Mouse (Mus musculus): ENCODE data around the gene Msrb3. TPM values are rescaled to one million over a fixed set of nuclear protein-coding genes. Genes with fewer than 3 reads are reported as not detected.

Gene Msrb3
- polyA plus RNA-seq, 1 experiment from 2014 or later, result 1.2 TPM

DNA sequence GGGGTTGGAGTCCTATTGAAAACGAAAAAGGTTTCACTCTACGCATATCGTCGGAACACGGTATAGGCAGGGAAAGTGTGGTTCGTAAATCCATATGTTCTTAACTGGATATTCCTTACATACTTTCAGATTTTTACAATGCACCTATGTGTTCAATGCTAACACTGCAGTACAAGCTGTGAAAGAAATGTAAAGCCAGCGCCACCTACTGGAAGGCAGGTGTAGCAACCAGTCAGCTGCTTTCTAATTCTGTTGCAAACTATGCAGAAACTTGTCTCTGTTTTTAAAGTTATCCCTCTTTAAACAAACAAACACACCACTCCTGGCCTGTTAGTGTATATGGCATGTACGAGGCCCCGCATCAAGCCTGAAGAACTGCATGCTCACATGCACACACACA is 34.5 kb downstream of the Msrb3 start:
- DNase-seq (peak; percentile 91), ATAC-seq (ENCODE audit: low FRiP score, low TSS enrichment) (no peak)
- no peaks in the 10 kb centered on the region for H3K9me3 ChIP-seq (ENCODE audit: control insufficient read depth, low read length)
- H3K27me3 ChIP-seq (ENCODE audit: control insufficient read depth, insufficient read depth, low read length), result no peaks in the 10 kb centered on the region
- H3K9ac ChIP-seq (replicated peaks; ENCODE audit: low read length), result no peak overlapping the region
- no peak overlapping the region for H3K27ac ChIP-seq (replicated peaks; ENCODE audit: low read depth, low read length)
- no peak overlapping the region for H3K4me2 ChIP-seq (ENCODE audit: low read length)
- 33% methylated on average over 9 of the region's 9 CpGs for WGBS
- H3K4me1 ChIP-seq (ENCODE audit: control insufficient read depth, insufficient read depth, low read length), result no peaks in the 10 kb centered on the region
- H3K36me3 ChIP-seq (ENCODE audit: control insufficient read depth, insufficient read depth, low read length), result no peaks in the 10 kb centered on the region
- H3K4me3 ChIP-seq (replicated peaks; ENCODE audit: low read depth, low read length), result no peak overlapping the region

DNA sequence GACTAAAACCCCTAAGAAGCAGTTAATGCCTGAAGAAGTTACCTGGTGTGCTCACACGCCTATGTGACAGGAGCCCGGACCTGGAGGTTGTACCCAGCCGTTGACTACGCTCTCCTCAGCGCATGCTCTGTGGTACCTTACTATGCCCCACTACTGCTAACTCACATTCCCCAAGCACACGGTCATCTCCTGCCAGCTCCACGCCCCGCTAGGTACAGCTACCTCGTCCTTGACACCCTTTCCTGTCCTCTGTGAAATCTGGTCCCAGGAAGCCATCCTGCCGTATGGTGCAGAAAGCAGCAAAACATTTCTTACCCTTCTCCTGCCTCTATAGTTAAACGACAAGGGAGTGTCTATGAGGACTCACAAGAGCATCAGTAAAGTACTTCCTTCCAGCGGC is 37.2 kb downstream of the Msrb3 start:
- DNase-seq (no peak), ATAC-seq (ENCODE audit: low FRiP score, low TSS enrichment) (no peak)
- no peak overlapping the region for H3K4me3 ChIP-seq (replicated peaks; ENCODE audit: low read depth, low read length)
- H3K27me3 ChIP-seq (ENCODE audit: control insufficient read depth, insufficient read depth, low read length), result no peaks in the 10 kb centered on the region
- no peak overlapping the region for H3K4me2 ChIP-seq (ENCODE audit: low read length)
- no peak overlapping the region for H3K27ac ChIP-seq (replicated peaks; ENCODE audit: low read depth, low read length)
- 95% methylated on average over 12 of the region's 12 CpGs for WGBS
- H3K9me3 ChIP-seq (ENCODE audit: control insufficient read depth, low read length), result no peaks in the 10 kb centered on the region
- H3K9ac ChIP-seq (replicated peaks; ENCODE audit: low read length), result no peak overlapping the region
- no peaks in the 10 kb centered on the region for H3K36me3 ChIP-seq (ENCODE audit: control insufficient read depth, insufficient read depth, low read length)
- no peaks in the 10 kb centered on the region for H3K4me1 ChIP-seq (ENCODE audit: control insufficient read depth, insufficient read depth, low read length)

DNA sequence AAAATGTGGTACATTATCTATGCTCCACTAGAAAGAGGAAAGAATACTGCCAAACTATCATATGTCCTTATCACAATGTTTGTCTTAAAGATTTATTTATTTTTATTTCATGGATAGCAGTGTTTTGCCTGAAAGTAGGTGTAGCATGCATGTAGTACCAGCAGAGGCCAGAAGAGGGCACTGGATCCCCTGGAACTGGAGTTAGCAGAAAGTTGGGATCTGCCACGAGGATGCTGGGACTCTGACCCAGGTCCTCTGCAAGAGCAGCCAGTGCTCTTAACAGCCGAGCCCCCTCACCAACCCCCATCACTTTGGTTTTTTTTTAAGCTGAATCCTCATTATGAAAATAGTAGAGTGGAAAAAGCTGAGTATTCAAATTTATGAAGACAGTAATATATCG is 37.7 kb downstream of the Msrb3 start:
- 82% methylated on average over 3 of the region's 3 CpGs for WGBS
- DNase-seq, result no peak

DNA sequence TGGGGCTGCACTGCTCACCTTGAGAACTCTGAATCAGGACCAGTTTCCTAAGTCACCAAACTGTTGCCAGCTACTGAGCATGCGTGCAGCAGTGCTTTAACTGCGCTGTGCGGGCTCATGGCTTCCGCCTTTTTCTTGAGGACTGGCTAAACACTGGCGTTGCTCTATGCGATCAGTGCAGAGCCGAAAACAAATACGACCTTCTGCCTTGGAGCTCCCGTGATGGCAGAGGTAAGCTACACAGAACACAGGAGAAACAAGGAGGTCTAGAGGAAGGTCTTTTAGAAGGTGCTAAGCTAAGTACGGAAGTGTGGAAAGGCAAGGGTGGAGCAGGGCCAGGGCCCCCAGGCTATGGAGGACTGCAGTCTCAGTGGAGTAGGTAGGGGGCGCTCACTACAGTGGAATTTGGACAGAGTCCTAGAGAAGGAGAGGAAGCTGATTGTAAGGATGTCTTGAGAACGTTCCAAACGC is 41.3 kb downstream of the Msrb3 start:
- 39% methylated on average over 13 of the region's 13 CpGs for WGBS
- H3K9ac ChIP-seq (replicated peaks; ENCODE audit: low read length), result no peak overlapping the region
- no peaks in the 10 kb centered on the region for H3K27me3 ChIP-seq (ENCODE audit: control insufficient read depth, insufficient read depth, low read length)
- H3K9me3 ChIP-seq (ENCODE audit: control insufficient read depth, low read length), result no peaks in the 10 kb centered on the region
- H3K4me2 ChIP-seq (ENCODE audit: low read length), result peak overlapping the region; percentile 46
- no peak overlapping the region for H3K27ac ChIP-seq (replicated peaks; ENCODE audit: low read depth, low read length)
- DNase-seq (peak; percentile 78), ATAC-seq (ENCODE audit: low FRiP score, low TSS enrichment) (no peak)
- peak overlapping the region; percentile 18; the same call in 1 of the 2 replicates for H3K4me3 ChIP-seq (replicated peaks; ENCODE audit: low read depth, low read length)
- H3K4me1 ChIP-seq (ENCODE audit: control insufficient read depth, insufficient read depth, low read length), result no peaks in the 10 kb centered on the region
- no peaks in the 10 kb centered on the region for H3K36me3 ChIP-seq (ENCODE audit: control insufficient read depth, insufficient read depth, low read length)

More for the DNA sequence above, 37.7 kb downstream of the Msrb3 start:
- no peak for ATAC-seq (ENCODE audit: low FRiP score, low TSS enrichment)
- Histone ChIP-seq H3K27ac (replicated peaks; ENCODE audit: low read depth, low read length) (no peak overlapping the region), H3K9me3 (ENCODE audit: control insufficient read depth, low read length) (no peaks in the 10 kb centered on the region), H3K4me3 (replicated peaks; ENCODE audit: low read depth, low read length) (no peak overlapping the region), H3K36me3 (ENCODE audit: control insufficient read depth, insufficient read depth, low read length) (no peaks in the 10 kb centered on the region), H3K4me1 (ENCODE audit: control insufficient read depth, insufficient read depth, low read length) (no peaks in the 10 kb centered on the region), H3K9ac (replicated peaks; ENCODE audit: low read length) (no peak overlapping the region), H3K27me3 (ENCODE audit: control insufficient read depth, insufficient read depth, low read length) (no peaks in the 10 kb centered on the region), H3K4me2 (ENCODE audit: low read length) (no peak overlapping the region)

DNA sequence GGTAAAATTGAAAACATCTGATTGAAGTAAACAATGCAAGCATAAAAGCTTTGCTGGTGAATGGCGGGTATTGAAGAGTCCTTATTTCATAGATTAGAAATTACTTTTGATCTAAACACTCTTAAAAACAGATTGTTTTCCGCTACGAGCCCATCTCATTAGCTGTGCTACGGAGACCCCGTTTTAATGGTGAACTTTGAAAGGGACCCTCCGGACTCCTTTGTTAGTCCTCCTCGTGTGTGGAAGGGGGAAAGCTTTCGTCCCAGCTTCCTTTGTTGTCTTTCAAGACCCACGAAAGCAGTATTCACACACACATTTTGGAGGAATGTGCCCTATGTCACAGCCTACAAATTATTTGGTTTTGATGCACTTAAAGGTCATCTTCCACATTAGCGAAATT is 44.6 kb downstream of the Msrb3 start:
- H3K27ac ChIP-seq (replicated peaks; ENCODE audit: low read depth, low read length), result no peak overlapping the region
- 24% methylated on average over 10 of the region's 10 CpGs for WGBS
- no peaks in the 10 kb centered on the region for H3K9me3 ChIP-seq (ENCODE audit: control insufficient read depth, low read length)
- ATAC-seq (ENCODE audit: low FRiP score, low TSS enrichment) (no peak), DNase-seq (no peak)
- H3K9ac ChIP-seq (replicated peaks; ENCODE audit: low read length), result no peak overlapping the region
- H3K4me1 ChIP-seq (ENCODE audit: control insufficient read depth, insufficient read depth, low read length), result 0 out of 2 replicates have a peak, but pooled peaks cover 5% of the 10 kb centered on the region
- no peak overlapping the region for H3K4me3 ChIP-seq (replicated peaks; ENCODE audit: low read depth, low read length)
- no peak overlapping the region for H3K4me2 ChIP-seq (ENCODE audit: low read length)
- no peaks in the 10 kb centered on the region for H3K36me3 ChIP-seq (ENCODE audit: control insufficient read depth, insufficient read depth, low read length)
- no peaks in the 10 kb centered on the region for H3K27me3 ChIP-seq (ENCODE audit: control insufficient read depth, insufficient read depth, low read length)

DNA sequence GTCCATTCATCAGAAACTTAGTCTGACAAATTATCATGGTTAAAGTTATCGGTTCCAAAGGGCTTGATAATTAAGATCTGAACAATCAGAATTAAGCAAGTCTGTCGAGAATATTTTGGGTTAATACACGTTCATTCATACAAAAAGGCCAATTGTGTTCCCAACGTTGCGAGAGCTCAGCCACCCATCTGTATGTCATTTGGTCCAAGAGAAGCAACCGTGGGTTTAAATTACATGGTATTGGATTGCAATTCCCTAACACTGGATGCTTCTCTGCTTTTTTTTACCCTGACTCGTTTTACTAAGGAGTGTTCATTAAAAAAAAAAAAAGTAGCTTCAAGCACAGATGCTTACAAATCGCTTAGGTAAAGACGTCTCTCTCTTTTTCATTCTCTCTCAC is 45.1 kb downstream of the Msrb3 start:
- no peak overlapping the region for H3K4me2 ChIP-seq (ENCODE audit: low read length)
- ATAC-seq (ENCODE audit: low FRiP score, low TSS enrichment), result no peak
- 66% methylated on average over 9 of the region's 9 CpGs for WGBS

DNA sequence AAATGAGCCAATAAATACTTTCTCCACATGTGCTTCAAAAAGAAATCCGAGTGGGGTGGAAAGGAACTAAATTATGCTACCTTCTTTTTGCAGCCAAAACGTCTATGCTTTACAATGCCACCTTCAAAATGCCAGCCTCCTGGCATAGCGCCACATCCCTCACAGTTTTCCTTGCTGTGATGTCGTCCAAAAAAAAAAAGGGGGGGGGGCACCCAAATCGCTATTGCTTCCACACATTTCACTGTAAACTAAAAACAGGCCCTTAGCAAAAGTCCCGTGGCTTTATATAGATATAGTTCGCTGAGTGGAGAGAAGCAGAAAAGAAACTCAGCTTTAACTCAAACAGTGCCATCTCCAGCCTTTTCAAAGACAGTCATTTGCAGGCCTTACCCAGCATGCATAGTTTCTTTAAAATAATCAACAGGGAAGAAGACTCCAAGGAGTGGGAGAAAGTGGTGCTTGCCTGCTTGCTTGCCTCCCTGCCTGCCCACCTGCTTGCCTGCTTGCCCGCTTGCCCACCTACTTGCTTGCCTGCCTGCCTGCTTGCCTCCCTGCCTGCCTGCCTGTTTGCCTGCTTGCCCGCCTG is 47.6 kb downstream of the Msrb3 start:
- no peaks in the 10 kb centered on the region for H3K36me3 ChIP-seq (ENCODE audit: control insufficient read depth, insufficient read depth, low read length)
- 0 out of 2 replicates have a peak, but pooled peaks cover 5% of the 10 kb centered on the region for H3K4me1 ChIP-seq (ENCODE audit: control insufficient read depth, insufficient read depth, low read length)
- H3K27me3 ChIP-seq (ENCODE audit: control insufficient read depth, insufficient read depth, low read length), result no peaks in the 10 kb centered on the region
- H3K4me3 ChIP-seq (replicated peaks; ENCODE audit: low read depth, low read length), result no peak overlapping the region
- WGBS, result 78% methylated on average over 9 of the region's 9 CpGs
- DNase-seq (no peak), ATAC-seq (ENCODE audit: low FRiP score, low TSS enrichment) (no peak)
- H3K9me3 ChIP-seq (ENCODE audit: control insufficient read depth, low read length), result no peaks in the 10 kb centered on the region
- no peak overlapping the region for H3K4me2 ChIP-seq (ENCODE audit: low read length)
- H3K27ac ChIP-seq (replicated peaks; ENCODE audit: low read depth, low read length), result no peak overlapping the region
- no peak overlapping the region for H3K9ac ChIP-seq (replicated peaks; ENCODE audit: low read length)

More for the DNA sequence above, 45.1 kb downstream of the Msrb3 start:
- Histone ChIP-seq H3K27me3 (ENCODE audit: control insufficient read depth, insufficient read depth, low read length) (no peaks in the 10 kb centered on the region), H3K4me1 (ENCODE audit: control insufficient read depth, insufficient read depth, low read length) (0 out of 2 replicates have a peak, but pooled peaks cover 5% of the 10 kb centered on the region), H3K9ac (replicated peaks; ENCODE audit: low read length) (no peak overlapping the region), H3K9me3 (ENCODE audit: control insufficient read depth, low read length) (no peaks in the 10 kb centered on the region), H3K36me3 (ENCODE audit: control insufficient read depth, insufficient read depth, low read length) (no peaks in the 10 kb centered on the region), H3K4me3 (replicated peaks; ENCODE audit: low read depth, low read length) (no peak overlapping the region), H3K27ac (replicated peaks; ENCODE audit: low read depth, low read length) (no peak overlapping the region)
- no peak for DNase-seq

DNA sequence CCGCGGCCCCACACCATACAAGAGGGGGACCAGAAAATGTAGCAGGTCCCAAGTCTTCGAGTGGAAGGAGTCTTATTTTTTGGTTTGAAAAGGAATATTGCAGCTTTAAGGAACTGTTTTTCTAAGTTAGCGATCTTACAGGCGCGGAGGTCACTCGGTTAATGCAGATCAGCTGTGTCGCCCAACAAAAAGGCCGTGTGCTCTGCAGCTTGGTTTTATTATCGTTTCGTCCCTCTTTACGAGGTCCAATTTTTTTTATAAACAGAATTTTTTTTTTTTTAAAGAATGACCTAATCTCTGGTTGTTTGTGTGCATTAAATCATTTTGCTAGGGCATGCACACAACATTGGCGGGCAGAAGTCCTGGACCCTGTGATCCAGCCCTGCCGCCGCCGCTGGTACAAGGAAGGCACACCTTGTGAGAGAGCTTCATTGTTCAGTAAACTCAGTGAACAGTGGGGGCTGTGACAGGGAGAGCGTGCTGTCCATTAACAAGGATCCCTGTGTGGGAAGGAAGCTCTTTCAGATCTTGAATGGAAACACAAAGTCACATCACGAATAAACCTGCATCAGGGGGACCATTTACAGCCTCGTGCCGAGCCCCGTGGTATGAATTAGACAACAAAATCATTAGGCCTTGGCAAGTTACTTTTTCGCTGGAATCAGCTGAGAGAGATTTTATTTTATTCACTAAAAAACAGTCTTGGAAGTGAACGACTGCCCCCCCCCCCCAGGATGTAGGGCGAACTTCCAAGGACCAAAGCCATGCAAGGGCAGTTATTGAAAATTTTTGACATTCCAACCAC is 48.3 kb downstream of the Msrb3 start:
- 0 out of 2 replicates have a peak, but pooled peaks cover 5% of the 10 kb centered on the region for H3K4me1 ChIP-seq (ENCODE audit: control insufficient read depth, insufficient read depth, low read length)
- WGBS, result 74% methylated on average over 24 of the region's 24 CpGs
- H3K4me3 ChIP-seq (replicated peaks; ENCODE audit: low read depth, low read length), result no peak overlapping the region
- H3K36me3 ChIP-seq (ENCODE audit: control insufficient read depth, insufficient read depth, low read length), result no peaks in the 10 kb centered on the region
- no peak overlapping the region for H3K9ac ChIP-seq (replicated peaks; ENCODE audit: low read length)
- DNase-seq, result no peak
- no peaks in the 10 kb centered on the region for H3K27me3 ChIP-seq (ENCODE audit: control insufficient read depth, insufficient read depth, low read length)
- H3K27ac ChIP-seq (replicated peaks; ENCODE audit: low read depth, low read length), result no peak overlapping the region
- no peaks in the 10 kb centered on the region for H3K9me3 ChIP-seq (ENCODE audit: control insufficient read depth, low read length)
- no peak overlapping the region for H3K4me2 ChIP-seq (ENCODE audit: low read length)
- ATAC-seq (ENCODE audit: low FRiP score, low TSS enrichment), result no peak

DNA sequence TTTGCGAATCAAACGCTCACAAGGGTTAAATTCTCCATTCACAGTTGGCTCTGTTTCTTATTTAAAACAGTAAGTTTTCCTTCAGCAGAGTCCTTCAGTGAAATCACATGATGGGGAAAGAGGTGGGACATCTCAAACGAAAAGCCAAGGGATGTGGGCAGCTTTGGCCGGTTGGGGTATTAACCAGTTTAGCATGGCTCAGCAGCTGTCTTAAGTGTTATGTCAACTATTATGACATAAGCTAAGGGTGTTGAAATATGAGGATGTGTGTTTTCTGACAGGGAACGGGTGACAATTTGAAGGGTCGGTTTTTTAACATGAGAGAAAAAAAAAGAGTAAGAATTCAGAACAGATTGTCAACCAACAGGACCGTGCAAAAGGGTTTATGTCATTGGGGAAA is 50.2 kb downstream of the Msrb3 start:
- H3K4me1 ChIP-seq (ENCODE audit: control insufficient read depth, insufficient read depth, low read length), result 0 out of 2 replicates have a peak, but pooled peaks cover 5% of the 10 kb centered on the region
- no peak overlapping the region for H3K27ac ChIP-seq (replicated peaks; ENCODE audit: low read depth, low read length)
- H3K9me3 ChIP-seq (ENCODE audit: control insufficient read depth, low read length), result no peaks in the 10 kb centered on the region
- DNase-seq (no peak), ATAC-seq (ENCODE audit: low FRiP score, low TSS enrichment) (no peak)
- H3K36me3 ChIP-seq (ENCODE audit: control insufficient read depth, insufficient read depth, low read length), result no peaks in the 10 kb centered on the region
- no peak overlapping the region for H3K4me3 ChIP-seq (replicated peaks; ENCODE audit: low read depth, low read length)
- H3K4me2 ChIP-seq (ENCODE audit: low read length), result no peak overlapping the region
- no peak overlapping the region for H3K9ac ChIP-seq (replicated peaks; ENCODE audit: low read length)
- 83% methylated on average over 7 of the region's 7 CpGs for WGBS
- no peaks in the 10 kb centered on the region for H3K27me3 ChIP-seq (ENCODE audit: control insufficient read depth, insufficient read depth, low read length)
